Mouse (Mus musculus): Measurements from ENCODE around the gene Tnfaip3.

Gene Tnfaip3

GRCm38 (mm10) chr10:19015257-19015862, at the start of gene Tnfaip3:
Gene Tnfaip3 (minus strand): TSS chr10:19015657.
- peak; percentile 99 for DNase-seq

DNA sequence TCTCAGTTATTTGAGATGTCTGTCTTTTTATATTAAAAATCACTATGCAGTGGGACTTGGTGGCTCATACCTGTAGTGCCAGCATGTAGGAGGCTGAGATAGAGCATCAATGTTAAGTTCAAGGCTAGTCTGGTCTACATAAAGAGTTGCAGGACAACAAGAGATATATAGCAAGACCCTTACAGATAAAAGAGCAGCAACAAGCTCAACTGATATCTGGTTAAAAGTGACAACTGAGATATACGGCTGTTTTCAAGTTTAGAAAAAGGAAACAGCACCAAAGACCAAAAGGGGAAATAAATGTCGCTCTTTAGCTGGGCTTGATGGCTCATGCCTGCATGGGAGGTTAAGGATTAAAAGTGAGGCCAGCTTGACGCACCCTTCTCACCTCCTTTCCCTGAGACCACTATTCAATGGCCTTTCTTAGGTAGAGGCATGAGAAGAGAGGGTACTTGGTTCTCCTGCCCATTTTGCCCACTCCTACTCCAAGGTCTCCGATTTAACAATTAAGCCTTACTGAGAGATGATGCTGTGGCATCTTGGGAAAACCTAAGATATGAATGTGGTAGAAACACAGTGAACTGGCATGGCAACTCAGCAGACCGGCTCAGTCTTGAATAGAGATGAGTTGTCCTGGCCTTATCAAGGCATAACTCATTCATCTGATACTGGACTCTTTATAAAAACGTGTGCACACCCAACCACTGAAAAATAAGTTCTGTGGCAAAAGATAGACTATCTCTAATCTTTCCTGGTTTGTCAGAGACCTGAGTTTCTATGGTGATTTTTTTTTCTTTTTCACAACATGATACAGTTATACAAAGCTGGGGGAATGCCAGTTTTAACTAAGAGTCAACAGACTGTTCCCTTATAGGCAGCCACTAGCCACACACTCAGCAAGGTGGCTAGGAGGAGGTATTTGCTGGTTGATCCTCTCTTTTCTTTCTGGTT, 49.5 kb upstream of the Tnfaip3 start:
- DNase-seq: no peak

DNA sequence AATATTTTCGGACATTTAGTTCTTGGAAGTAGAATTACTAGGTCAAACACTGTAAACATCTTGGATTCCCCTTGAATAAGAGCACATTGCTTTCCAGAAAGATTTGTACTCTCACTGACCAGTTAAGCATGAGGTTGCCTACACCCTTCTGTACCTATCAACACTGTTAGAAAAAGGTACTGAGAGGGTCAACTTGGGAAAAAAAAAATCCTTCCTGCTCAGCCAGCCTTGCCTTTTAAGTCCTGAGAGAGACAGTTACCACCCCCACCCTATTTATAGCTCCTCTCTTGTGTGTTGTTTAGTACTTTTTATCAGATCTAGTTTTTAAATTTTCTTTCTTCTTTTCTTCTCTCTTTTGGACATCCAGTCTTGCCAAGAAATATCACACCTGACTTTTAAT, 48.2 kb upstream of the Tnfaip3 start:
- DNase-seq: no peak

- DNase-seq: no peak
Observed at GRCm38 (mm10) chr10:19063208-19063607, 47.8 kb upstream of the Tnfaip3 start.

GRCm38 (mm10) chr10:19062098-19062905, 46.8 kb upstream of the Tnfaip3 start:
- peak; percentile 96 for DNase-seq

GRCm38 (mm10) chr10:19061201-19061600, 45.7 kb upstream of the Tnfaip3 start:
- no peak for DNase-seq

- no peak for DNase-seq
Observed at GRCm38 (mm10) chr10:19053524-19053923, 38.1 kb upstream of the Tnfaip3 start.

DNA sequence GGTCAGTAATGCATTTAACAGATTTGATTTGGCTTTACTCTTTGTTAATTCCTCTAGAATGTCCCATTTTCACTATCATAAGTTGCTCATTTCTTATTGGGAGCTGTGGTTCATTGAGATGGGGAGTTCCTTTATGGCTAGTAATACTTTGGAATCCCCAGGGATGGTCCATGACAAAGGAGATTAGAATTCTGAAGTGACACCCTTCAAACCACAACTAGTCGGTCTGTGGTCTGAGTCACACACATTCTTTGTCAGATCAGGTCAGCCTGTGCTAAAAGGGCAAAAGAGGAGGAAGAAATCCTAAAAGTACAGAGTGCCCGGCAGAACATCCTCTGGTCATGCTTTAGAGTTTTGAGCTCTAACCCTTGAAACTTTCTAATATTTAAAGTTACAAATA, 30.5 kb upstream of the Tnfaip3 start:
- no peak for DNase-seq

DNA sequence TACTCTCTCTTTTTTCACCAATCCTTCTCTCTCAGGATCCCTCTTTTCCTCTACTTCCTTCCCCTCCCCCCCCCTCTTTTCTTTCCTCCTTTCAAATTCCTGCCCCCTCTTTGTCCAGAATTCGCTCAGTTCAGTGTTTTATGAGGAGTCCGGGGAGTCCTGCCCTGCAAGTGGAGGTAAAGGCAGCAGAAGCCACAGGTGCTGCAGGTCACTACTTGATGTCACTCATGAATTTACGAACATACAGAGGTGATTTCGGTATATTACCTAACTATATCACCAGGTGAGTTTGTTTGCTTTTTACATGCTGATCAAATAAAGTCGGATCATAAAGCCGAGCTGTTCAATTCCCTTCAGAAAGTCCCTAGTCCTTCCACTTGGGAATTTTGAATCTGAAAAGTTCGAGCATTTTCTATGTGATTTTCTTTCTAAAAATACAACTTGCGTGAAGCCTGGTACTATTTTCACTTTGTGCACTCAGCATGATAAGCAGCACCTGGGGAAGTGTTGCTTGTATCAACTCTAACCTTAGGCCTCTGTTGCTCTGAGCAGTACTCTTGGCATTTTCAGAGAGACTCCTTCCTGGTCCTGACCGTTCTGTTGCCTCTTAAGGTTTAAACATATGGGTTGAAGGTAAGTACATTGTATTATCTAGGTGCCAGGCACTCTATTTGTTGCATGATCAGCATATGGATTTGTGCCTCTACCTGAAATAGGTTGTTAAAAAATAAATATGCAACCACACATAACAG, 29.5 kb upstream of the Tnfaip3 start:
- no peak for DNase-seq

GRCm38 (mm10) chr10:19043529-19044262, 28.2 kb upstream of the Tnfaip3 start:
- peak; percentile 95 for DNase-seq

- DNase-seq: no peak
Observed at GRCm38 (mm10) chr10:19040147-19040546, 24.7 kb upstream of the Tnfaip3 start.

DNA sequence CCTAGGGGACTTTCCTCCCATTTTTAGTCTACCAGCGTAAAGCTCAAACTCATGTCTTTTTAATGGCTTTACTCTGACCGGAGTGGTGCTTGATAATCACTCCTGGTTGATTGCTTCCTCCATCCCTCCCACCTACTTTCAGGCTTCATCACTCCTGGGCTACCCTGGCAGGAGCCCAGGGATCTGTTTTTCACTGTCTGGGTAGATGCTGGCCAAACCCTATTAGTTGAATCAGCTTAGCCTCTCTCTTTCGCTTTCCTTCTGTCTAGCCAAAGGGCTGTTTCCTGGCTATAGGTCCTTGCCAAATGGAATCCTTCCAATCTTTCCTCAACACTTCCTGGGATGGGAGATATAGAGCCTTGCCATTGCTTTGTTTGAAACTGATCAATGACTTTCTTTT, 19.3 kb upstream of the Tnfaip3 start:
- DNase-seq: peak; percentile 90

DNA sequence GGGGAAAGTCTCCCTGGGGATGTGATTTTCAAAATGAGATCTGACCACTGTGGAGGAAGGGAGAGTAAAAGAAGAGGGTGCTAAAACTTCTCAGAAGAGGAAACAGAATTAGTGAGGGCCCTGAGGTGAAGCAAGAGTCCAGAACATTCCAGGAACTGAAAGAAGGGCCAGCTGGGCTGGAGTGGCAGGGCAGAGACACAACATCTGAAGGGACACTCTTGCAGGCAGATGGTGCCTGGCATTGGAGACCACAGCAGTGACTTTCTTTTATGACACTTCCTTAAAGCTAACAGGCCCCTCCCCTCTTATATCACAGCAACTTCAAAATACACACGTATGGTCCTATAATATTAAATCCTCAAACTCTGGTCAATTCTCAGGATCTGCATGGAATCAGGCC, 18.2 kb upstream of the Tnfaip3 start:
- DNase-seq: peak; percentile 96

DNA sequence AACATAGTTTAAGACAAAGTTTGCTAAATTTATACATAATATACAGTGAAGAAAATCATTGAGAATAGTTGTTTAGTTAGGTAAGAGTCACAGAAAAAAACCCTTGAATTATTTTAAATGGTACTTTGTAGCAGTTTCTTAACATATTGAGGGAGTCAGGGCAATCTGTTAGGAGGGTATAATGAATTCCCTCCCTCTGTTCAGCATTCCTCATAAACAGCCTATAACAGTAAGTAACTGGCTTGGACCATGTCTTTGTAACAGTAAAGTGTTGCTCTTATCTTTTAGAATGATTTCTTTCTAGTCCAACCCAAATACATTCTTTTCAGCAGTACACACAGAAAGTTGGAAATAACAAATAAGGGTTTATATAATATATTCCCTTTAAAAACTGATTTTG, 16.4 kb upstream of the Tnfaip3 start:
- DNase-seq: no peak

- no peak for DNase-seq
Observed at GRCm38 (mm10) chr10:19030628-19031027, 15.2 kb upstream of the Tnfaip3 start.

- no peak for DNase-seq
Observed at GRCm38 (mm10) chr10:19026710-19027109, 11.3 kb upstream of the Tnfaip3 start.

- no peak for DNase-seq
Observed at GRCm38 (mm10) chr10:19024353-19024752, 8.9 kb upstream of the Tnfaip3 start.

GRCm38 (mm10) chr10:19023622-19024326, 8.3 kb upstream of the Tnfaip3 start:
- no peak for DNase-seq

GRCm38 (mm10) chr10:19022272-19022671, 6.8 kb upstream of the Tnfaip3 start:
- DNase-seq: no peak

GRCm38 (mm10) chr10:19016823-19017471, 1.5 kb upstream of the Tnfaip3 start:
- DNase-seq: no peak

Data from heart, adult 11 months (tissue).